Mouse (Mus musculus): ENCODE data around the gene Syce1. TPM values are rescaled to one million over a fixed set of nuclear protein-coding genes. Genes with fewer than 3 reads are reported as not detected.
"Not testable (repeated sequence)": the region's sequence is repeated elsewhere in the genome, so short reads cannot be mapped to it uniquely, and the experiment has no call there.

Syce1 gene
- polyA plus RNA-seq, 1 experiment from 2014 or later, result 0.19 TPM

GRCm38 (mm10) chr7:140812850-140813249 is 25.2 kb upstream of the Syce1 start:
- no peak overlapping the region for H3K27ac ChIP-seq
- H3K27me3 ChIP-seq, result no peaks in the 10 kb centered on the region
- H3K4me3 ChIP-seq, result no peak overlapping the region
- peaks cover 22% of the 10 kb centered on the region for H3K36me3 ChIP-seq
- ATAC-seq (ENCODE audit: low FRiP score), result no peak
- no peaks in the 10 kb centered on the region for H3K4me1 ChIP-seq
- H3K4me2 ChIP-seq (replicated peaks), result no peak overlapping the region
- H3K9ac ChIP-seq, result no peak overlapping the region
- no peaks in the 10 kb centered on the region for H3K9me3 ChIP-seq (replicated peaks)
- WGBS, result 92% methylated on average over 12 of the region's 12 CpGs

- H3K4me1 ChIP-seq, result no peaks in the 10 kb centered on the region
- H3K36me3 ChIP-seq, result peaks cover 22% of the 10 kb centered on the region
- no peak overlapping the region for H3K4me2 ChIP-seq (replicated peaks)
- no peak overlapping the region for H3K27ac ChIP-seq
- H3K9me3 ChIP-seq (replicated peaks), result no peaks in the 10 kb centered on the region
- no peaks in the 10 kb centered on the region for H3K27me3 ChIP-seq
- ATAC-seq (ENCODE audit: low FRiP score), result no peak
- WGBS, result 85% methylated on average over 13 of the region's 13 CpGs
- no peak overlapping the region for H3K9ac ChIP-seq
- no peak overlapping the region for H3K4me3 ChIP-seq
Observed at GRCm38 (mm10) chr7:140811714-140812113, 24.1 kb upstream of the Syce1 start.

GRCm38 (mm10) chr7:140810496-140810895 is 22.8 kb upstream of the Syce1 start:
- Histone ChIP-seq H3K9ac (no peak overlapping the region), H3K27ac (no peak overlapping the region), H3K9me3 (replicated peaks) (no peaks in the 10 kb centered on the region), H3K27me3 (no peaks in the 10 kb centered on the region), H3K4me1 (no peaks in the 10 kb centered on the region), H3K4me2 (replicated peaks) (no peak overlapping the region), H3K36me3 (peaks cover 22% of the 10 kb centered on the region), H3K4me3 (no peak overlapping the region)
- 92% methylated on average over 6 of the region's 6 CpGs for WGBS
- ATAC-seq (ENCODE audit: low FRiP score), result no peak

GRCm38 (mm10) chr7:140805704-140806103 is 18.1 kb upstream of the Syce1 start:
- Histone ChIP-seq H3K27me3 (no peaks in the 10 kb centered on the region), H3K9me3 (replicated peaks) (no peaks in the 10 kb centered on the region), H3K36me3 (0 out of 2 replicates have a peak, but pooled peaks cover 5% of the 10 kb centered on the region), H3K9ac (no peak overlapping the region), H3K4me2 (replicated peaks) (no peak overlapping the region), H3K4me3 (no peak overlapping the region), H3K4me1 (no peaks in the 10 kb centered on the region), H3K27ac (no peak overlapping the region)
- 12% methylated on average over 1 of the region's 1 CpGs for WGBS
- no peak for ATAC-seq (ENCODE audit: low FRiP score)

- Histone ChIP-seq H3K4me3 (no peak overlapping the region), H3K27me3 (no peaks in the 10 kb centered on the region), H3K36me3 (no peaks in the 10 kb centered on the region), H3K9ac (no peak overlapping the region), H3K9me3 (replicated peaks) (no peaks in the 10 kb centered on the region), H3K27ac (no peak overlapping the region), H3K4me2 (replicated peaks) (no peak overlapping the region), H3K4me1 (no peaks in the 10 kb centered on the region)
- 71% methylated on average over 6 of the region's 6 CpGs for WGBS
- ATAC-seq (ENCODE audit: low FRiP score), result no peak
Observed at GRCm38 (mm10) chr7:140802629-140803028, 15.0 kb upstream of the Syce1 start.

GRCm38 (mm10) chr7:140798212-140798611 is 10.6 kb upstream of the Syce1 start:
- ATAC-seq (ENCODE audit: low FRiP score), result no peak
- WGBS, result 81% methylated on average over 2 of the region's 2 CpGs

GRCm38 (mm10) chr7:140797619-140798018 is 10.0 kb upstream of the Syce1 start:
- no peak overlapping the region for H3K27ac ChIP-seq
- no peak overlapping the region for H3K4me2 ChIP-seq (replicated peaks)
- H3K9me3 ChIP-seq (replicated peaks), result no peaks in the 10 kb centered on the region
- H3K9ac ChIP-seq, result no peak overlapping the region
- 92% methylated on average over 3 of the region's 3 CpGs for WGBS
- H3K4me3 ChIP-seq, result no peak overlapping the region
- H3K27me3 ChIP-seq, result no peaks in the 10 kb centered on the region
- ATAC-seq (ENCODE audit: low FRiP score), result no peak
- H3K4me1 ChIP-seq, result no peaks in the 10 kb centered on the region
- no peaks in the 10 kb centered on the region for H3K36me3 ChIP-seq

More at GRCm38 (mm10) chr7:140798212-140798611, 10.6 kb upstream of the Syce1 start:
- Histone ChIP-seq H3K9me3 (replicated peaks) (no peaks in the 10 kb centered on the region), H3K36me3 (no peaks in the 10 kb centered on the region), H3K27ac (no peak overlapping the region), H3K9ac (no peak overlapping the region), H3K4me3 (no peak overlapping the region), H3K27me3 (no peaks in the 10 kb centered on the region), H3K4me1 (no peaks in the 10 kb centered on the region), H3K4me2 (replicated peaks) (no peak overlapping the region)

GRCm38 (mm10) chr7:140793541-140793940 is 5.9 kb upstream of the Syce1 start:
- Histone ChIP-seq H3K36me3 (no peaks in the 10 kb centered on the region), H3K27me3 (no peaks in the 10 kb centered on the region), H3K9ac (no peak overlapping the region), H3K9me3 (replicated peaks) (no peaks in the 10 kb centered on the region), H3K4me3 (no peak overlapping the region), H3K4me1 (no peaks in the 10 kb centered on the region), H3K27ac (no peak overlapping the region), H3K4me2 (replicated peaks) (no peak overlapping the region)
- 81% methylated on average over 4 of the region's 4 CpGs for WGBS
- no peak for ATAC-seq (ENCODE audit: low FRiP score)

GRCm38 (mm10) chr7:140788053-140788435 is 392 bp upstream of the Syce1 start:
- Histone ChIP-seq H3K27ac (no peak overlapping the region), H3K36me3 (no peaks in the 10 kb centered on the region), H3K9ac (no peak overlapping the region), H3K4me2 (replicated peaks) (no peak overlapping the region), H3K27me3 (no peaks in the 10 kb centered on the region), H3K4me3 (no peak overlapping the region), H3K4me1 (no peaks in the 10 kb centered on the region), H3K9me3 (replicated peaks) (no peaks in the 10 kb centered on the region)
- no peak for ATAC-seq (ENCODE audit: low FRiP score)
- WGBS, result 86% methylated on average over 7 of the region's 7 CpGs

GRCm38 (mm10) chr7:140780548-140780947 is 7.1 kb downstream of the Syce1 start:
- 89% methylated on average over 4 of the region's 4 CpGs for WGBS
- Histone ChIP-seq H3K27ac (no peak overlapping the region), H3K4me1 (no peaks in the 10 kb centered on the region)

GRCm38 (mm10) chr7:140765888-140766739 is 21.5 kb downstream of the Syce1 start:
- no peak overlapping the region for H3K4me2 ChIP-seq (replicated peaks)
- ATAC-seq (ENCODE audit: low FRiP score), result no peak
- no peak overlapping the region for H3K27ac ChIP-seq
- H3K9me3 ChIP-seq (replicated peaks), result no peaks in the 10 kb centered on the region
- no peak overlapping the region for H3K9ac ChIP-seq
- H3K36me3 ChIP-seq, result no peaks in the 10 kb centered on the region
- H3K4me3 ChIP-seq, result no peak overlapping the region
- no peaks in the 10 kb centered on the region for H3K4me1 ChIP-seq
- no peaks in the 10 kb centered on the region for H3K27me3 ChIP-seq
- 75% methylated on average over 12 of the region's 12 CpGs for WGBS

More at GRCm38 (mm10) chr7:140780548-140780947, 7.1 kb downstream of the Syce1 start:
- Histone ChIP-seq H3K36me3 (no peaks in the 10 kb centered on the region), H3K4me2 (replicated peaks) (no peak overlapping the region), H3K9ac (no peak overlapping the region), H3K4me3 (no peak overlapping the region), H3K9me3 (replicated peaks) (no peaks in the 10 kb centered on the region), H3K27me3 (no peaks in the 10 kb centered on the region)
- no peak for ATAC-seq (ENCODE audit: low FRiP score)

- not testable (repeated sequence) for H3K9me3 ChIP-seq (replicated peaks); ATAC-seq (ENCODE audit: low FRiP score); H3K9ac ChIP-seq; H3K4me1 ChIP-seq; H3K4me3 ChIP-seq; H3K27me3 ChIP-seq; H3K4me2 ChIP-seq (replicated peaks); H3K36me3 ChIP-seq; H3K27ac ChIP-seq
- 76% methylated on average over 1 of the region's 1 CpGs for whole genome bisulfite sequencing
Observed at GRCm38 (mm10) chr7:140765391-140765790, 22.3 kb downstream of the Syce1 start.

GRCm38 (mm10) chr7:140763447-140764020 is 24.1 kb downstream of the Syce1 start, which contains the start of gene Cyp2e1:
Cyp2e1 (plus strand) TSS chr7:140763739.
- Histone ChIP-seq H3K36me3 (no peaks in the 10 kb centered on the region), H3K27me3 (no peaks in the 10 kb centered on the region), H3K9ac (no peak within 1 kb of the TSS), H3K4me1 (no peaks in the 10 kb centered on the region), H3K4me3 (no peak within 1 kb of the TSS), H3K4me2 (replicated peaks) (no peak within 1 kb of the TSS), H3K9me3 (replicated peaks) (no peaks in the 10 kb centered on the region), H3K27ac (no peak within 1 kb of the TSS)
- 94% methylated on average over 7 of the region's 7 CpGs for WGBS
- no peak for ATAC-seq (ENCODE audit: low FRiP score)

Measured in hindbrain, embryonic 12.5 days (tissue).